Mouse (Mus musculus) myocyte (in vitro differentiated cells): ENCODE data around the gene 1700021F05Rik.

Source experiments
- POLR2A ChIP-seq: IDR thresholded peaks from one replicate; pipeline ENCODE4 v1.6.1; 2011; ENCODE audit warnings: low read depth, mild to moderate bottlenecking, control low read depth, moderate library complexity; ENCODE audit not compliant: insufficient read length
- TCF12 ChIP-seq: IDR thresholded peaks from one replicate; pipeline ENCODE4 v1.6.1; 2011; ENCODE audit warnings: mild to moderate bottlenecking, control low read depth; ENCODE audit not compliant: poor library complexity, insufficient read depth, severe bottlenecking
- USF1 ChIP-seq: IDR thresholded peaks from one replicate; pipeline ENCODE4 v1.6.1; 2011; ENCODE audit warnings: low read depth, mild to moderate bottlenecking, control low read depth, moderate library complexity

GRCm38 (mm10) chr10:43509228-43509627 is 31.6 kb downstream of the 1700021F05Rik start:
- TF ChIP-seq POLR2A (no peak), TCF12 (no peak), USF1 (no peak)
